Mouse (Mus musculus) brown adipose tissue, adult 24 weeks (tissue): ENCODE data around the gene Ston1. TPM values are rescaled to one million over a fixed set of nuclear protein-coding genes. Genes with fewer than 3 reads are reported as not detected.

Source experiments
- H3K27ac ChIP-seq: fragments of 200-500 bp; replicated peaks from 2 replicates; pipeline ENCODE4 v1.5.1; 2012; ENCODE audit warnings: low read depth, mild to moderate bottlenecking, low read length
- H3K4me1 ChIP-seq: fragments of 200-500 bp; 2 replicates; pipeline ENCODE4 v1.6.1; 2012; ENCODE audit warnings: low read length, mixed read lengths; ENCODE audit not compliant: control insufficient read depth, insufficient read depth, insufficient read length
- H3K4me3 ChIP-seq: fragments of 200-500 bp; 2 replicates; pipeline ENCODE4 v1.5.1; 2012; ENCODE audit warnings: low read depth, mild to moderate bottlenecking, low read length, moderate library complexity; ENCODE audit not compliant: insufficient read depth
- polyA plus RNA-seq: library from polyadenylated mRNA; stranded (reverse); fragments of >200 nt; gene quantifications from 2 replicates; pipeline ENCODE4 v1.2.4, GENCODE M21; 2012; ENCODE audit not compliant: missing spikeins, insufficient read depth, insufficient read length

Ston1 gene
- polyA plus RNA-seq, 1 experiment: 12.5 TPM

GRCm38 (mm10) chr17:88603943-88604342, 6.5 kb downstream of the Ston1 start:
- Histone ChIP-seq H3K27ac (no peak overlapping the region), H3K4me1 (peaks cover 15% of the 10 kb centered on the region; the same call in 1 of the 2 replicates), H3K4me3 (no peak overlapping the region)

- H3K27ac ChIP-seq: no peak overlapping the region
- peaks cover 9% of the 10 kb centered on the region; the same call in 1 of the 2 replicates for H3K4me1 ChIP-seq
- no peak overlapping the region for H3K4me3 ChIP-seq
These were observed 8.6 kb downstream of the Ston1 start for GRCm38 (mm10) chr17:88606056-88606455.

DNA sequence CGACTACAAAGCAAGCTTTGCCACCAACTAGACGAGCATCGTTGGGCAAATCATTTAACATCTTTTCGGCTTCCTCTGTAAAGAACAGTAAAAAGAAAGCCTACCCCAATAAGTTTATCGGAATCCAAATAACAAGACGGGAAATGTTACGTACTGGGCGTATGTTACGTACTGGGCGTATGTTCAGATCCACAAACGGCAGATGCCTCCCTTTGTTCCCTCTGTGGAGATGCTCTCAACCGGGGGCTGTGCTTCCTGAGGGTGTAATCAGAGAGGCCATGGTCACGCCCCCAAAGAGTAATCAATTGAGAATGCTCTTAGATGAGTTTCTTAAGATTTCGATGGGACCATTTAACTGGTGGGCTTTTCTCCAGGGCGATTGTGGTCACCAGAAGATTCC, 11.9 kb downstream of the Ston1 start:
- H3K27ac ChIP-seq: no peak overlapping the region
- H3K4me1 ChIP-seq: no peaks in the 10 kb centered on the region; the same call in 1 of the 2 replicates
- no peak overlapping the region for H3K4me3 ChIP-seq

DNA sequence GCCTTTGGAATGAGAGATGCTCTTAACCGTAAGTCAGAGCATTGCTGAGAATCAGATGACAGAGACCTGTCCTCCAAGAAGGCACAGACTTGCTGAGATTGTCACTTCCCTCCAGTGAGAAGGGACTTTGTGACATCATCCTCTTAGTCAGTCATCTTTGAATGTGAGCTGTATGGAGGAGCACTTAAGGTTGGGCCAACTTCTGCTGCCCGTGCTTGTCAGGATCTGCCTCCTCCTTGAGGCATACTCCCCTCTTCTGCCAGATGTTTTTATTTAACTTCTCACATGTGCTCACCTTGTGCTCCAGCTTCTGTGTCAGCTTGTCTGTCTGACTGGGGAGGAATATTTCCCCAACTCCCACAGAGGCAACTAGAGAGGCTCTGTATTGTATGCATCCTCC, 13.6 kb downstream of the Ston1 start:
- H3K4me1 ChIP-seq: no peaks in the 10 kb centered on the region; the same call in 1 of the 2 replicates
- H3K4me3 ChIP-seq: no peak overlapping the region
- no peak overlapping the region for H3K27ac ChIP-seq

- no peak overlapping the region for H3K4me3 ChIP-seq
- no peak overlapping the region for H3K27ac ChIP-seq
- H3K4me1 ChIP-seq: no peaks in the 10 kb centered on the region; the same call in 1 of the 2 replicates
These were observed 15.7 kb downstream of the Ston1 start for GRCm38 (mm10) chr17:88613172-88613571.

- H3K4me3 ChIP-seq: no peak overlapping the region
- H3K27ac ChIP-seq: no peak overlapping the region
- no peaks in the 10 kb centered on the region; the same call in 1 of the 2 replicates for H3K4me1 ChIP-seq
These were observed 16.2 kb downstream of the Ston1 start for GRCm38 (mm10) chr17:88613721-88614120.

- no peak overlapping the region for H3K27ac ChIP-seq
- no peak overlapping the region for H3K4me3 ChIP-seq
- H3K4me1 ChIP-seq: no peaks in the 10 kb centered on the region; the same call in 1 of the 2 replicates
These were observed 16.8 kb downstream of the Ston1 start for GRCm38 (mm10) chr17:88614234-88614633.

DNA sequence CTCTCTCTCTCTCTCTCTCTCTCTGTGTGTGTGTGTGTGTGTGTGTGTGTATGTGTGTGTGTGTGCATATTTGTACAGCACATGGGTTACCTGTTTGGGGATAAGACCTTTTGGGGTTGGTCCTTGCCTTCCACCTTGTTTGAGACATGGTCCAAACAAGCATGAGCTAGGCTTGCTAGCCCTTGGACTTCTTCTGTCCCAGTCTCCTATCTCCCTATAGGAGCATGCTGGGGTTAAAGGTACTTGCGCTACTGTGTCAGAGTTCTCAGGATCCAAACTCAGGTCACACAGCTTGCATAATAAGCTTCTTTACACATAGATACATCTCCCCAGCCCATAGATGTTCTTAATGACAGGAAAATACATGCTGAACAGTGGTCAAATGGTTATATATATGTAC, 17.2 kb downstream of the Ston1 start:
- Histone ChIP-seq H3K4me1 (no peaks in the 10 kb centered on the region; the same call in 1 of the 2 replicates), H3K27ac (no peak overlapping the region), H3K4me3 (no peak overlapping the region)

GRCm38 (mm10) chr17:88615492-88616155, 18.1 kb downstream of the Ston1 start:
- H3K27ac ChIP-seq: no peak overlapping the region
- no peak overlapping the region for H3K4me3 ChIP-seq
- no peaks in the 10 kb centered on the region; the same call in 1 of the 2 replicates for H3K4me1 ChIP-seq

DNA sequence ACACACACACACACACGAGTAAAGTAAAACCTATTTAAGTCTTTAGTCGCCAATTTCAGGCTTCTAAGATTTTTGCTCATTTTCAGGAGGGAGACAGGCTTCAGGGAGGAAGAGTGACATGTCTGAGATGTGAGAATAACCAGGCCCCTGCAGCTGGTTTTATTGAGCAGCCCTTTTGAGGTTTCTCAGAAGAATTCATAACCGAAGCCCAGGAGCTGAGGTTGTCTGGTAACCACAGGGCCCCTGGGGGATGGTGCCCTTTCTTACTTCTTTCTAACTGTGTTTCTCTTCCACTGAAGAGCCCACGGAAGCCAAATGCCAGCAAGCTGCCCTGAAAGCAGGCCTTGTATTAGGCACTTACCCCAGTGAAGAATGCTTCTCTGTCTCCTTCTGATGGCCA, 23.5 kb downstream of the Ston1 start:
- H3K27ac ChIP-seq: no peak overlapping the region

DNA sequence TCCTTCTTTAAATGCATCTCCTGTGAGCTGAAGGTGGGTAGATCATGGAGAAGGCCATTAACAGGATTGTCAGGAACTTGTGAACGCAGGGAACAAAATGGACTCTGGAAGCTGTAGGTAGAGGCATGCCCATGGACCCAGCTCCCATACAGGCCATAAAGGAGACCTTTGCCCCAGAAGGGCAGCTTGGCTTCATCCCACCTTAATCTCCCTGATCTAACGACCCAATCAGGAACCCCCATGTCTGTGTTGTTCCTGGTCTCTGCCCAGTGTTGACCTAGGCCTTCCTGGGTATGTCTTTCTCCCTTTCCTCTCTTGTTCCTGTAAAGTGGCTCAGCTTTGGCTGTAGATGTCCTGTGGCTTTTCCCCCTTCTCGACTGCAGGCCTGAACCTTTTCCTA, 23.9 kb downstream of the Ston1 start:
- no peak overlapping the region for H3K4me3 ChIP-seq
- no peak overlapping the region for H3K27ac ChIP-seq
- H3K4me1 ChIP-seq: peaks cover 8% of the 10 kb centered on the region; the same call in 1 of the 2 replicates

More for the DNA sequence above, 23.5 kb downstream of the Ston1 start:
- peaks cover 5% of the 10 kb centered on the region; the same call in 1 of the 2 replicates for H3K4me1 ChIP-seq
- H3K4me3 ChIP-seq: no peak overlapping the region

DNA sequence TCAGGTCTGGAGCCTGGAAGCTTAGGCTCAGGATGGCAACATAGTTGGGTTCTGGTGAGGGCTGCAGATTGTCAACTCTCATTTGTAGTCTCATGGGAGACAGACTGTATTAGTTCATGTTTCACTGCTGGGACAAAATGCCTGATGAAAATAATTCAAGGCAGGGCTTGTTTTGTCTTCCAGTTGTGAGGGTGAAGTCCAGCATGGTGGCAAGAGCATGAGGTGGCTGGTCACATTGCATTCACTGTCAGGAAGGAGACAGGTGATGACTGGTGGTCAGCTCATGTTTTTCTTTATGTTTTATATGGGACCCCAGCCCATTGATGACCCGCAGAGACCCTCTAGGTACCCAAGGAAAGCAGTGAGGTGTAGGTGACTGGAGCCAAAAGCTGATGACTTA, 25.2 kb downstream of the Ston1 start:
- Histone ChIP-seq H3K27ac (no peak overlapping the region), H3K4me3 (no peak overlapping the region), H3K4me1 (peaks cover 18% of the 10 kb centered on the region; the same call in 1 of the 2 replicates)

DNA sequence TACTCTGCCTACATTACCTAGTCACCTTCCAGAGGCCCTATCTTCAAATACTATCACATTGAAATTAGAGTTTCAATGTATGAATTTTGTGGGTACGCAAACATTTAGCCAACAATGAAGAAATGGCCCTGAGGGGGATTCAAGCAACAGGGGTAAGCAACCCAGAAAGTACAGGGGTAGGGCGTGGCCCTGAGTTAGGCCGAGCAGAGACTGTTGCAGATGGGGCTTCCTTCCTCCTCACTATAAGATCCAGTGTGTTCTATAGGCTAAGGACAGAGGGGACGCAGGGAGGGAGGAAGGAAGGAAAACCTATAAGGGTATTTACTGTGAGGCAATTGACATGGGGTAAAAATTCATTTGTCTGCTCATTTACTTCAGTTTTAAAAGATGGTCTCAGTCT, 26.9 kb downstream of the Ston1 start:
- H3K4me3 ChIP-seq: no peak overlapping the region
- H3K27ac ChIP-seq: no peak overlapping the region
- peaks cover 21% of the 10 kb centered on the region for H3K4me1 ChIP-seq

- Histone ChIP-seq H3K27ac (no peak overlapping the region), H3K4me1 (peaks cover 31% of the 10 kb centered on the region), H3K4me3 (no peak overlapping the region)
These were observed 27.9 kb downstream of the Ston1 start for GRCm38 (mm10) chr17:88625350-88625749.

DNA sequence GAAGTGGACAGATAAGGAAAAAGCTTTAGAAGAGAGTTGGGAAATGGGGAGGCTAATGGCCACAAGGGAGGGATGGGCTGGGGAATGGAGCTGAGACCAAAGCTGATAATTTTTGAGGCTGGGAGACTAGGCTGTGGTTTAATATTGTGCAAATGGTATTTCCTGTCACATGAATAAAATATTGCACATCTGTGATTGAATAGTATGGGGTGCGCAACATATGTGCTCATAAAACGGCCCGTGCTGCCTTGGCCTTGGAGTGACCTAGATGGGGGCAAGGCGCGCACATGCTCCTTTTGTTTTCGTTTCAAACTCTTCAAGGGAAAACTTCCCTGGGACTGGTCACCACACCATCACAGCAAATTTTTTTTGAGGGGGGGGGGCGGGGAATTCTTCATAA, 28.4 kb downstream of the Ston1 start:
- no peak overlapping the region for H3K4me3 ChIP-seq
- H3K4me1 ChIP-seq: peaks cover 34% of the 10 kb centered on the region
- peak overlapping the region; percentile 86 for H3K27ac ChIP-seq

- Histone ChIP-seq H3K27ac (peak overlapping the region; percentile 86), H3K4me3 (no peak overlapping the region; the same call in 1 of the 2 replicates), H3K4me1 (peaks cover 34% of the 10 kb centered on the region)
These were observed 28.9 kb downstream of the Ston1 start for GRCm38 (mm10) chr17:88626347-88626811.
